8 mouse cellular contexts compared by ENCODE assay signal in the genomic region with DNA sequence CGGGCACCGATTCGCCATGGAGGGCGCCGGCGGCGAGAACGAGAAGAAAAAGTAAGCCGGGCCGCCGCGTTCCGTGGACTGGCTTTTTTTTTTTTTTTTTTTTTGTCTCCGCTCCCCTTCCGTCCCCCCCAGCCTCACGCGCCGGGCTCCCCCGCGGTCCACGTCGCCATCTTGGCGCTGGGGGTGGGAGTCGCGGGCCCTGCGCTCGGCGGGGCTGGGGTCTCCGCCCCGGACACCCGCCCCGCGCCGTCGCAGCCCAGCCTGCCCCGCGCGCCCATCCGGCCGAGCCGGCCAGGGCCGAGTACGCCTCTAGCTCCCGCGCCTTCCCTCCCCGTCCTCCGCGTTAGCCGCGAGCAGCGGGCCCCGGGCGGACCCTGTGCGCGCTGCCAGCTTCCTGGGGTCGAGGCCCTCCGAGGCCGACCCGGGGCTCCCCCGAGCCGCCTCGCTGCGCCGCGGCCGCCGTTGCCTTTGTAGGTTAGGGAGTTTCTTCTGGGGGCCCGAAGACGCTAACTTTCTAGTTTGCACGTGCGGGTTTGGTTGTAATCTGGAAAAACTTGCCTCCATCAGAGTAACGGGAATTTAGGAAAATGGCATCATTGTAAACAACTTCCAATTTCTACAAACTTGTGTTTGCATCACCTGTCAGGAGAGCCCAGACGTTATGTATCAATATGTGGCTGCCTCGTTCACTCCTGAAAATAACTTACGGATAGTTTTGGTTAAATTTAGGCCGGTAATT. TPM values are rescaled to one million over a fixed set of nuclear protein-coding genes. Genes with fewer than 3 reads are reported as not detected.
DNase-seq lines count a peak whose midpoint lies in the region; ATAC-seq lines count a peak whose summit lies in the region.

No protein-coding gene starts in this region.

- H3K27me3 ChIP-seq in forebrain, embryonic 12.5 days, result no peaks in the 10 kb centered on the region
- H3K27me3 ChIP-seq in heart, embryonic 16.5 days (ENCODE audit: control insufficient read depth, insufficient read depth, low read length), result no peaks in the 10 kb centered on the region
- no peaks in the 10 kb centered on the region for H3K27me3 ChIP-seq in liver, embryonic 16.5 days (ENCODE audit: control insufficient read depth, insufficient read depth, low read depth, low read length)
- H3K27me3 ChIP-seq in neural tube, embryonic 12.5 days (replicated peaks), result no peaks in the 10 kb centered on the region

- H3K4me3 ChIP-seq in brown adipose tissue, adult 24 weeks (ENCODE audit: insufficient read depth, low read depth, low read length), result peak overlapping the region; percentile 89
- peak overlapping the region; percentile 95 for H3K4me3 ChIP-seq in forebrain, embryonic 12.5 days (replicated peaks)
- peak overlapping the region; percentile 99 for H3K4me3 ChIP-seq in heart, embryonic 16.5 days (ENCODE audit: low read length)
- peak overlapping the region; percentile 97 for H3K4me3 ChIP-seq in liver, embryonic 16.5 days (ENCODE audit: low read depth, low read length)
- peak overlapping the region; percentile 95 for H3K4me3 ChIP-seq in neural tube, embryonic 12.5 days

- H3K27ac ChIP-seq in brown adipose tissue, adult 24 weeks (replicated peaks; ENCODE audit: low read depth, low read length), result peak overlapping the region; percentile 86
- peak overlapping the region; percentile 99 for H3K27ac ChIP-seq in forebrain, embryonic 12.5 days
- H3K27ac ChIP-seq in heart, embryonic 16.5 days (ENCODE audit: low read length), result peak overlapping the region; percentile 100
- peak overlapping the region; percentile 92 for H3K27ac ChIP-seq in liver, embryonic 16.5 days (ENCODE audit: low read length)
- H3K27ac ChIP-seq in neural tube, embryonic 12.5 days, result peak overlapping the region; percentile 93

- 2% methylated on average over 61 of the region's 76 CpGs for WGBS in forebrain, embryonic 12.5 days
- under 1% methylated on average over 71 of the region's 76 CpGs for WGBS in heart, embryonic 16.5 days
- WGBS in liver, embryonic 16.5 days (ENCODE audit: insufficient replicate concordance), result under 1% methylated on average over 62 of the region's 76 CpGs
- under 1% methylated on average over 66 of the region's 76 CpGs for WGBS in neural tube, embryonic 12.5 days

- peak overlapping the region; percentile 61 for H3K4me2 ChIP-seq in forebrain, embryonic 12.5 days
- H3K4me2 ChIP-seq in heart, embryonic 16.5 days (ENCODE audit: low read depth, low read length), result peak overlapping the region; percentile 71
- peak overlapping the region; percentile 90 for H3K4me2 ChIP-seq in liver, embryonic 16.5 days (ENCODE audit: low read depth, low read length)
- peak overlapping the region; percentile 68 for H3K4me2 ChIP-seq in neural tube, embryonic 12.5 days (replicated peaks)

- H3K9ac ChIP-seq in forebrain, embryonic 12.5 days, result peak overlapping the region; percentile 96
- peak overlapping the region; percentile 100 for H3K9ac ChIP-seq in heart, embryonic 16.5 days (ENCODE audit: low read length)
- H3K9ac ChIP-seq in liver, embryonic 16.5 days (ENCODE audit: low read depth, low read length), result peak overlapping the region; percentile 96
- peak overlapping the region; percentile 96 for H3K9ac ChIP-seq in neural tube, embryonic 12.5 days

- H3K36me3 ChIP-seq in forebrain, embryonic 12.5 days (replicated peaks), result no peaks in the 10 kb centered on the region
- no peaks in the 10 kb centered on the region for H3K36me3 ChIP-seq in heart, embryonic 16.5 days (ENCODE audit: control insufficient read depth, insufficient read depth)
- no peaks in the 10 kb centered on the region for H3K36me3 ChIP-seq in liver, embryonic 16.5 days (ENCODE audit: control insufficient read depth, insufficient read depth)
- no peaks in the 10 kb centered on the region for H3K36me3 ChIP-seq in neural tube, embryonic 12.5 days

- no peaks in the 10 kb centered on the region for H3K9me3 ChIP-seq in forebrain, embryonic 12.5 days
- no peaks in the 10 kb centered on the region for H3K9me3 ChIP-seq in heart, embryonic 16.5 days (replicated peaks; ENCODE audit: control insufficient read depth, low read length)
- H3K9me3 ChIP-seq in liver, embryonic 16.5 days (replicated peaks; ENCODE audit: control insufficient read depth, low read length), result no peaks in the 10 kb centered on the region
- H3K9me3 ChIP-seq in neural tube, embryonic 12.5 days, result no peaks in the 10 kb centered on the region

- peak; percentile 45 to 79 for DNase-seq in kidney, postnatal 36 days
- peak; percentile 75 for DNase-seq in testis, postnatal 10 days (ENCODE audit: low spot score)

- ATAC-seq in CD4-positive, CD25-positive, alpha-beta regulatory T cell, adult 4 months, result peak; percentile 26
- peak; percentile 78 for ATAC-seq in forebrain, embryonic 12.5 days (ENCODE audit: low FRiP score)
- ATAC-seq in heart, embryonic 16.5 days (replicated peaks; ENCODE audit: extremely low read depth, insufficient read depth, low FRiP score), result peak; percentile 52
- ATAC-seq in liver, embryonic 16.5 days (ENCODE audit: low read depth), result peak; percentile 13
- ATAC-seq in neural tube, embryonic 12.5 days (ENCODE audit: low FRiP score, low read depth), result peak; percentile 77

- no peaks in the 10 kb centered on the region for H3K4me1 ChIP-seq in brown adipose tissue, adult 24 weeks (ENCODE audit: control insufficient read depth, insufficient read depth, insufficient read length, low read length)
- peaks cover 23% of the 10 kb centered on the region for H3K4me1 ChIP-seq in forebrain, embryonic 12.5 days
- peaks cover 10% of the 10 kb centered on the region for H3K4me1 ChIP-seq in heart, embryonic 16.5 days (ENCODE audit: control insufficient read depth, insufficient read depth, low read length)
- H3K4me1 ChIP-seq in liver, embryonic 16.5 days (ENCODE audit: control insufficient read depth, low read depth, low read length), result peaks cover 4% of the 10 kb centered on the region
- H3K4me1 ChIP-seq in neural tube, embryonic 12.5 days, result peaks cover 7% of the 10 kb centered on the region

RNA-seq across cellular contexts. Expression of gene Hif1a, which starts 7.3 kb away (rescaled TPM):
- 10 to 100 TPM; 71.8 to 75.2 TPM for polyA plus RNA-seq in CD4-positive, CD25-positive, alpha-beta regulatory T cell, adult 4 months (2017; shearing (Covaris generic))
- 27.5 and 35.0 TPM in 2 replicates for polyA plus RNA-seq in brown adipose tissue, adult 24 weeks (2012; ENCODE audit: insufficient read depth, insufficient read length, missing spikeins)
- polyA plus RNA-seq in forebrain, embryonic 12.5 days (2016; fragmentation: Nextera tagmentation; extraction: Ambion mirVana), result 123 and 124 TPM in 2 replicates
- polyA plus RNA-seq in heart, embryonic 16.5 days (2015; fragmentation: Nextera tagmentation; extraction: Ambion mirVana), result 93.8 and 95.1 TPM in 2 replicates
- polyA plus RNA-seq in liver, embryonic 16.5 days (2015; fragmentation: Nextera tagmentation; extraction: Ambion mirVana), result 11.8 and 12.0 TPM in 2 replicates
- 116 and 125 TPM in 2 replicates for polyA plus RNA-seq in neural tube, embryonic 12.5 days (2016; fragmentation: Nextera tagmentation; extraction: Ambion mirVana)

RNA-seq across cellular contexts. Expression of gene Gm49321, which starts 29.0 kb away (rescaled TPM):
- 10 to 100 TPM; 13.2 to 14.3 TPM for polyA plus RNA-seq in CD4-positive, CD25-positive, alpha-beta regulatory T cell, adult 4 months (2017; shearing (Covaris generic))
- 4.1 TPM in 1 of 2 replicates, not detected in the other for polyA plus RNA-seq in brown adipose tissue, adult 24 weeks (2012; ENCODE audit: insufficient read depth, insufficient read length, missing spikeins)
- polyA plus RNA-seq in forebrain, embryonic 12.5 days (2016; fragmentation: Nextera tagmentation; extraction: Ambion mirVana), result 15.6 and 19.5 TPM in 2 replicates
- 9.4 and 10.1 TPM in 2 replicates for polyA plus RNA-seq in heart, embryonic 16.5 days (2015; fragmentation: Nextera tagmentation; extraction: Ambion mirVana)
- 3.0 and 3.9 TPM in 2 replicates for polyA plus RNA-seq in liver, embryonic 16.5 days (2015; fragmentation: Nextera tagmentation; extraction: Ambion mirVana)
- 15.8 and 17.7 TPM in 2 replicates for polyA plus RNA-seq in neural tube, embryonic 12.5 days (2016; fragmentation: Nextera tagmentation; extraction: Ambion mirVana)

RNA-seq across cellular contexts. Expression of gene Snapc1, which starts 55.8 kb away (rescaled TPM):
- polyA plus RNA-seq in CD4-positive, CD25-positive, alpha-beta regulatory T cell, adult 4 months (2017; shearing (Covaris generic)), result 10 to 100 TPM; 19.4 to 24.7 TPM
- 7.6 and 11.3 TPM in 2 replicates for polyA plus RNA-seq in brown adipose tissue, adult 24 weeks (2012; ENCODE audit: insufficient read depth, insufficient read length, missing spikeins)
- polyA plus RNA-seq in forebrain, embryonic 12.5 days (2016; fragmentation: Nextera tagmentation; extraction: Ambion mirVana), result 29.6 and 29.9 TPM in 2 replicates
- 17.3 and 17.7 TPM in 2 replicates for polyA plus RNA-seq in heart, embryonic 16.5 days (2015; fragmentation: Nextera tagmentation; extraction: Ambion mirVana)
- polyA plus RNA-seq in liver, embryonic 16.5 days (2015; fragmentation: Nextera tagmentation; extraction: Ambion mirVana), result 4.5 and 5.0 TPM in 2 replicates
- polyA plus RNA-seq in neural tube, embryonic 12.5 days (2016; fragmentation: Nextera tagmentation; extraction: Ambion mirVana), result 33.8 and 34.9 TPM in 2 replicates

Comparison
In these comparisons a context has a peak if more than half of its experiments do, and no peak if none do; other contexts are left out.
1. Peak in every context shown above with its lines: DNase-seq, ATAC-seq, H3K4me3 ChIP-seq and H3K27ac ChIP-seq.
2. ATAC-seq: peak in every context shown above with its lines; median percentile 78 in forebrain, embryonic 12.5 days; 77 in neural tube, embryonic 12.5 days; 52 in heart, embryonic 16.5 days; 26 in CD4-positive, CD25-positive, alpha-beta regulatory T cell, adult 4 months; 13 in liver, embryonic 16.5 days.